Mouse (Mus musculus) forebrain, embryonic 11.5 days (tissue): ENCODE data around the gene Eif2a. TPM values are rescaled to one million over a fixed set of nuclear protein-coding genes. Genes with fewer than 3 reads are reported as not detected.

ENCODE experiments used
- ATAC-seq: fragments of 200-750 bp; cut with Nextera tagmentation; replicated peaks from 2 replicates; pipeline ENCODE4 v1.8.0; 2017; ENCODE audit warnings: moderate TSS enrichment; ENCODE audit not compliant: low FRiP score
- DNase-seq: peaks from one replicate; pipeline ENCODE4 v3.0.0-alpha.2; 2017; ENCODE audit warnings: low spot score
- H3K27ac ChIP-seq: fragments of 300-500 bp; sonication (generic); 2 replicates; pipeline ENCODE4 v1.5.1; 2014; ENCODE audit warnings: low read depth, low read length
- H3K27me3 ChIP-seq: fragments of 300-500 bp; sonication (generic); 2 replicates; pipeline ENCODE4 v1.6.1; 2014; ENCODE audit warnings: mild to moderate bottlenecking, low read length, mixed read lengths; ENCODE audit not compliant: control insufficient read depth, insufficient read depth
- H3K36me3 ChIP-seq: fragments of 300-500 bp; sonication (generic); 2 replicates; pipeline ENCODE4 v1.6.1; 2014; ENCODE audit warnings: mild to moderate bottlenecking, low read length, moderate library complexity, mixed read lengths; ENCODE audit not compliant: control insufficient read depth, insufficient read depth
- H3K4me1 ChIP-seq: fragments of 300-500 bp; sonication (generic); replicated peaks from 2 replicates; pipeline ENCODE4 v1.6.1; 2014; ENCODE audit warnings: low read length, mixed read lengths; ENCODE audit not compliant: control insufficient read depth, insufficient read depth
- H3K4me2 ChIP-seq: fragments of 300-500 bp; sonication (generic); 2 replicates; pipeline ENCODE4 v1.6.1; 2014; ENCODE audit warnings: low read depth, mild to moderate bottlenecking, low read length, moderate library complexity, mixed read lengths; ENCODE audit not compliant: severe bottlenecking
- H3K4me3 ChIP-seq: fragments of 300-500 bp; sonication (generic); 2 replicates; pipeline ENCODE4 v1.5.1; 2014; ENCODE audit warnings: low read depth, low read length
- H3K9ac ChIP-seq: fragments of 300-500 bp; sonication (generic); 2 replicates; pipeline ENCODE4 v1.6.1; 2014; ENCODE audit warnings: low read length
- H3K9me3 ChIP-seq: fragments of 300-500 bp; sonication (generic); 2 replicates; pipeline ENCODE4 v1.6.1; 2016; ENCODE audit warnings: low read length, mixed read lengths; ENCODE audit not compliant: control insufficient read depth
- WGBS: fragments of 180-500 bp; shearing (Covaris S2); extraction: QIAGEN DNeasy Blood & Tissue Kit; methylation state at CpG from one replicate; pipeline ENCODE4 v1.1.7; 2014; 5-methylcytosine and 5-hydroxymethylcytosine counted together
- polyA plus RNA-seq: library from polyadenylated mRNA; unstranded; fragments of >200 nt; fragmentation: Nextera tagmentation; extraction: Ambion mirVana; gene quantifications from 2 replicates; pipeline ENCODE4 v1.2.1, GENCODE M21; 2014

Eif2a gene
- polyA plus RNA-seq, 1 experiment from 2014 or later = 61.9 TPM

DNA sequence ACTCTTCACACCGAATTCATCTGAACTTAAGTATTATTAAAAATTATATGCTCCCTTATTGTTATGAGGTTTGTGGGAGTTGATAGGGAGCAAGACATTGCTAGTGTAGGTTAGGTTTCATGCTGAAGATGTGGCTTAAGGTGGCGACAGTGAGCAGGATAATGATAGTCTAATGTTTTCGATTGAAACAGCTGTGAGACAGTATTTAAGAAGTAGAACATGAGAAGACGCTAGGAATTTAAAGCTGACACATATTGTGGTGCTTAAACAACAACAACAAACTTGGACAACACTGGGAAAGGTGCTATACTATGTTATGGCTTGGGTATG is 752 bp downstream of the Eif2a start:
- no peaks in the 10 kb centered on the region for H3K9me3 ChIP-seq
- H3K4me1 ChIP-seq = peaks cover 3% of the 10 kb centered on the region; the same call in 1 of the 2 replicates
- no peaks in the 10 kb centered on the region for H3K27me3 ChIP-seq
- H3K4me3 ChIP-seq = peak overlapping the region; percentile 71
- H3K36me3 ChIP-seq = peaks cover under 1% of the 10 kb centered on the region; the same call in 1 of the 2 replicates
- no peak for ATAC-seq
- peak overlapping the region; percentile 43 for H3K9ac ChIP-seq
- WGBS = 4% methylated on average over 4 of the region's 4 CpGs
- peak overlapping the region; percentile 62 for H3K4me2 ChIP-seq
- no peak overlapping the region for H3K27ac ChIP-seq
- DNase-seq = no peak

DNA sequence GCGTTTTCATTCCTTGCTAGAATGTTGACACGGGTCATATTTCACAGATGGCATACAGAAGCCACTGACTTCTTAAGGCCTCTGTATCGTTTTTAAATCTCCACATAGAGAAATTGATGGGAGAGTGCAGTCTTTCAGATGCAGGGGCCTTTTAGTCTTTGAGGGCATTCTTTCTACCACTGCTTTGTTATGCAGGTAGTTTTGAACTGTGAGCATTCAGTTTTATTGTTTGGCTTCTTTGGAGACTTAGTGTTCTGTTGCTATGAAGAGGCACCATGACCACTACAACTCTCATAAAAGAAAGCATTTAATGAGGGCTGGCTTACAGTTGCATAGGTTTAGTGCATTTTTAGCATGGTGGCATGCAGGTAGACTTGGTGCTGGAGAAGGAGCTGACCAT is 11.0 kb downstream of the Eif2a start:
- Histone ChIP-seq H3K9me3 (no peaks in the 10 kb centered on the region), H3K4me3 (no peak overlapping the region), H3K4me2 (no peak overlapping the region), H3K36me3 (peaks cover 3% of the 10 kb centered on the region; the same call in 1 of the 2 replicates), H3K27ac (no peak overlapping the region), H3K4me1 (no peaks in the 10 kb centered on the region), H3K27me3 (no peaks in the 10 kb centered on the region), H3K9ac (no peak overlapping the region)
- no peak for DNase-seq
- WGBS = 93% methylated on average over 3 of the region's 3 CpGs
- ATAC-seq = no peak

DNA sequence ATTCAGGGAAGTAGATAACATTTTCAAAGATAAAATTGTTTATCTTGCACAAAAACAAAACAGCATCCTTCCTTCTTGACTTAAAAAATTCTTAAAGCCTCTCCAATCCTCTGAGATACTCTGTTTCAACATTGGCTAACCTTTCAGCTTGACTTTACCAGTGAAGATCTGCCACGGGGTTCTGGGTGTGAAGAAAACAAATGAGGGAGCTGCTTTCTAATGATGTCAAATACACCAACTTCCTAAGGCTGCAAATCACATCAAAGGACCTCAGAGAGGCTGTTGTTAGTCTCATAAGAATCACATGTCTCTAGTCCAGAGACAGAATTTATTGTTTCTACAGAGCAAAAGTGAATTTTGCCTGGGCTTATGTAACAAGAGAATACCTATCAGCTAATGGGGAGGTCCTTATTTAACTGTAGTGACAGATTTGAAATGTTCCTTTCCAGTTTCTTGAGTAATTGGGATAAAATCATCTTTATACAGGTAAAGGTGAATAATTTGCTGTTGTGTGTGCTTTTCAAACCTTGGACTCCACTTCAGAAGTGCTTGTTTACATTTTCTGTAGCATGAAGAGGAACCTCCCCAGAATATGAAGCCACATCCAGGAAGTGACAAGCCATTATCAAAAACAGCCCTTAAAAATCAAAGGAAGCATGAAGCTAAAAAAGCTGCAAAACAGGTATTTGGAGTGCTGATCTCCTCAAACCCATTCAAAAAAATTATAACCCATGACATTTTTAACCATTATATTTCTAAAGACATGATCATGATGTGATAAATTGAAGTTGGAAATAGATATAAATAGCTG is 26.6 kb downstream of the Eif2a start:
- peaks cover 2% of the 10 kb centered on the region; the same call in 1 of the 2 replicates for H3K36me3 ChIP-seq
- ATAC-seq (no peak), DNase-seq (no peak)
- H3K9ac ChIP-seq = no peak overlapping the region
- H3K4me1 ChIP-seq = no peaks in the 10 kb centered on the region
- WGBS = 93% methylated on average over 1 of the region's 1 CpGs
- no peak overlapping the region for H3K27ac ChIP-seq
- no peak overlapping the region for H3K4me2 ChIP-seq
- H3K4me3 ChIP-seq = no peak overlapping the region
- H3K9me3 ChIP-seq = no peaks in the 10 kb centered on the region
- no peaks in the 10 kb centered on the region for H3K27me3 ChIP-seq

DNA sequence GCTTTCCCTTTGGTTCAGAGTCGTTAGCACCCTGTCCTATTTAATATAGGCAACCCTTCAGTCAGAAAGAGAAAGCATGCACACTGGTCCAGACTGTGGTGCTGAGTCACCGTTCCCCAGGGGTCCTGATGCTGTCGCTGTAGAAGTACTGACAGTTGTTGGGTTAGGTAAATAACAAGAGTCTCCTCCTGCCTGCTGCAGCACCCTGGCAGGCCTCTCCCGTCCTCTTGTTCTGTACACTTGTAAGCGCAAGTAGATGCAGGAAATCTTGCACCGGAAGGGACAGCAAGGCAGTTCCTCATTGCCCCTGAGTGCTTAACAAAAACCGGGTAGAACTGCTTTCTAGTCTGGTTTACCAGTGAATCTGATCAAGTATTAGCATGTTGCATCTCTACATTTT is 31.0 kb downstream of the Eif2a start:
- ATAC-seq (no peak), DNase-seq (no peak)
- Histone ChIP-seq H3K9me3 (no peaks in the 10 kb centered on the region), H3K4me3 (no peak overlapping the region), H3K4me2 (no peak overlapping the region), H3K27ac (no peak overlapping the region), H3K27me3 (no peaks in the 10 kb centered on the region), H3K4me1 (no peaks in the 10 kb centered on the region), H3K36me3 (no peaks in the 10 kb centered on the region), H3K9ac (no peak overlapping the region)
- 91% methylated on average over 7 of the region's 7 CpGs for WGBS

DNA sequence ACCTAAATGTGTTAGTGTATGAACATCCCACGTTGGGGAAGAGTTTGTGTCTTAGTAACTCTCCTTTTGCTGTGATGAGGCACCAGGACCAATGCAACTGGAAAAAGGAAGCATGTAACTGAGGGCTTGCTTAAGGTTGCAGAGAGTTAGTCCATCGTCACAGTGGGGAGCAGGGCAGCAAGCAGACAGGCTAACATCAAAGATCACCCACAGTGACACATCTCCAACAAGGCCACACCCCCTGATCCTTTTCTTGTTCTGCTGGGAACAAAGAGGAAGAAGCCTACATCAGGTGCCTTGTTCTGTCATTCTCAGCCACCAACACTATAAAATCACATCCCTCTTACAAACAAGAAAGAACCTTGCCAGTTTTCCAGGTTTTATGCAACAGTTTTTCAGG is 34.3 kb downstream of the Eif2a start:
- Histone ChIP-seq H3K9me3 (no peaks in the 10 kb centered on the region), H3K4me1 (no peaks in the 10 kb centered on the region), H3K36me3 (no peaks in the 10 kb centered on the region), H3K4me2 (no peak overlapping the region), H3K9ac (no peak overlapping the region), H3K27ac (no peak overlapping the region), H3K4me3 (no peak overlapping the region), H3K27me3 (no peaks in the 10 kb centered on the region)
- 26% methylated on average over 2 of the region's 2 CpGs for whole genome bisulfite sequencing
- DNase-seq (no peak), ATAC-seq (no peak)

DNA sequence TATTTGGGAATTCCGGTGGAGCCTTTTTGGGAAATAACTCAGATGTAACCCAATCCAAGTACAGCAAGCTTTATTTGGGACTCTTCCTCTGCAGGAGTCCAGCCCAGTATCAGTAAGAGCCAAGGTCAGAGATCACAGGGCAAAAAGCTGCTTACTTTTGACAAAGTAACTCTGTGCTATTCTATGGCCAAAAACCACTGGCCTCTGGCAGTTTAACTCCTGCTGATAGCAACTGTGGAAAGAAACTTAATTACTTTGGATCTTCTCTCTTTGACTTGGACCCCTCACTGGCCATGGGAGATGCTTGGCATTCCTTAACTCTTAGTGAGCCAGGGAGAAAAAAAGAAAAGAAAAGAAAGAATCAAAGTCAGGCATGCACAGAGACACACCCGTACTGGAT is 35.8 kb downstream of the Eif2a start:
- no peak overlapping the region for H3K4me3 ChIP-seq
- H3K36me3 ChIP-seq = no peaks in the 10 kb centered on the region
- H3K27ac ChIP-seq = no peak overlapping the region
- H3K4me2 ChIP-seq = no peak overlapping the region
- no peak for ATAC-seq
- 19% methylated on average over 2 of the region's 2 CpGs for WGBS
- no peak for DNase-seq
- H3K9me3 ChIP-seq = no peaks in the 10 kb centered on the region
- H3K27me3 ChIP-seq = no peaks in the 10 kb centered on the region
- no peak overlapping the region for H3K9ac ChIP-seq
- H3K4me1 ChIP-seq = no peaks in the 10 kb centered on the region

DNA sequence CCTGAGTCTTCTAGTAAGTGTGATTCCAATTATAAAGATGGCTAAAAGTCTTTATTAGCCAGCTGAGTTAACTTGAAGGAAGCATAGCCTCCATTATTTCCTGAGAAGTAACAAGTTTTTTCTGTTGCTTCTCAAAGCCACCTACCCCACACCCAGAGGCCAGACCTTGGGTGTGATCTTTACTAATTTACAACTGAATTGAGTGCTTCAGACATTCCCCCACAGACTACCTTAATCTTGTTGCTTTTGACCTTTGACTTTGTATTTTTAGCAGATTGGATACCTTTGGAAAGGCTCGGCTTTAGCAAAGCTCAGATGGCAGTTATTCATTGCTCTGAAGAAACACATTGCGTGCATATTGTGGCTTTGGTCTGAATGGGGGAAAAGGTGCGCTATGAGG is 45.2 kb downstream of the Eif2a start:
- Histone ChIP-seq H3K9ac (no peak overlapping the region), H3K4me1 (no peaks in the 10 kb centered on the region), H3K36me3 (no peaks in the 10 kb centered on the region), H3K9me3 (no peaks in the 10 kb centered on the region), H3K27me3 (no peaks in the 10 kb centered on the region), H3K4me2 (no peak overlapping the region), H3K27ac (no peak overlapping the region), H3K4me3 (no peak overlapping the region)
- ATAC-seq (no peak), DNase-seq (no peak)
- WGBS = 88% methylated on average over 3 of the region's 3 CpGs

DNA sequence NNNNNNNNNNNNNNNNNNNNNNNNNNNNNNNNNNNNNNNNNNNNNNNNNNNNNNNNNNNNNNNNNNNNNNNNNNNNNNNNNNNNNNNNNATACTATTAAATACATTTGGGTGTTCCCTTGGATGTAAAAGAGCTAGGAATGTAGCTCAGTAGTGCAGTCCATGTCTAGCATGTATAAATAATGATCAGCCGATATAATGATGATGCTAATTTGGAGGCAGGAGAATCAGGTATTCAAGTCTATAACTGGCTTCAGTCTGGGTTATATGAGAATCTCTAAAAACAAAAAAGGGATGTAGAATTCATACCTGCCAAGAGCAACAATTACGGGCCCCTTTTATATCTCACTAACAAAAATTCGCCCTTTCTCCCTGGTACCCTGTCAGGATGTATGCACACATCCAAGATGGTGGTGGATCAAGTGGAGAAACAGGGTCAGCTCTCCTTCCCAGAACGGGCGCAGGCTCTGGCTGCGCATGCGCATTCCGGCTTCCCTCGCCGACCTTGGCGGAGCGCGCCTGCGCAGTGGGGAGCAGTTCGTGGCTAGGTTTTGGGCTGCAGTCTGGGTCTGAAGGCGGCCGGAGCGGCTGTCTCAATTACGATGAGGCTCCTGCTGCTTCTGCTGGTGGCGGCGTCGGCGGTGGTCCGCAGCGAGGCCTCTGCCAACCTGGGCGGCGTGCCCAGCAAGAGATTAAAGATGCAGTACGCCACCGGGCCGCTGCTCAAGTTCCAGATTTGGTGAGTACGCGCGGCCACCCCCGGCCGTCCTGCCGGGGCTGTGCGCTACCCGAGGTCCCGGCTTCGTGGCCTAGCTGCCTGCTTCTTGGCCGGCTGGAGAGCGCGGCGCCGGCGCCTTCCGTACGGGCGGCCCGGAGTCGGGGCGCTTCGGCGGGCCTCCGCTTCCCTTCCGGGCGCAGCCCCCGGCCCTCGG is 50.8 kb downstream of the Eif2a start, which contains the start of gene Selenot:
Gene Selenot (plus strand): TSS at position 500 of the 930 bp plus-strand sequence.
- no peaks in the 10 kb centered on the region for H3K27me3 ChIP-seq
- no peaks in the 10 kb centered on the region for H3K9me3 ChIP-seq
- no peaks in the 10 kb centered on the region for H3K4me1 ChIP-seq
- H3K4me2 ChIP-seq = peak within 1 kb of the TSS; percentile 57
- DNase-seq (peak; percentile 99), ATAC-seq (peak; percentile 94)
- H3K36me3 ChIP-seq = peaks cover 4% of the 10 kb centered on the region; the same call in 1 of the 2 replicates
- 2% methylated on average over 57 of the region's 59 CpGs for WGBS
- H3K9ac ChIP-seq = peak within 1 kb of the TSS; percentile 98
- peak within 1 kb of the TSS; percentile 98 for H3K27ac ChIP-seq
- H3K4me3 ChIP-seq = peak within 1 kb of the TSS; percentile 89
